Mouse (Mus musculus) CH12F3 (cell line): ENCODE results near the gene Kbtbd2.

Experiments
- in situ Hi-C: fragments of 300-500 bp; cut with MboI; formaldehyde crosslinking; loops from 2 replicates; pipeline ENCODE4 v1.14.3; 2020; ENCODE audit warnings: low sequenced_read_pairs

The Kbtbd2 gene

GRCm38 (mm10) chr6:56789336-56789735, 8.3 kb downstream of the Kbtbd2 start:
- in situ Hi-C loops = no loop called here

- in situ Hi-C loops = no loop called here
These were observed 9.9 kb downstream of the Kbtbd2 start for GRCm38 (mm10) chr6:56787668-56788067.

- in situ Hi-C loops = no loop called here
These were observed 12.5 kb downstream of the Kbtbd2 start for GRCm38 (mm10) chr6:56785068-56785467.

GRCm38 (mm10) chr6:56783561-56784272, 13.9 kb downstream of the Kbtbd2 start:
- in situ Hi-C loops = no loop called here

- in situ Hi-C loops = no loop called here
These were observed 18.0 kb downstream of the Kbtbd2 start for GRCm38 (mm10) chr6:56779636-56780035.

- in situ Hi-C loops = no loop called here
These were observed 21.8 kb downstream of the Kbtbd2 start for GRCm38 (mm10) chr6:56775816-56776215.

- in situ Hi-C loops = no loop called here
These were observed 31.9 kb downstream of the Kbtbd2 start for GRCm38 (mm10) chr6:56765696-56766095.

- in situ Hi-C loops = no loop called here
These were observed 32.3 kb downstream of the Kbtbd2 start for GRCm38 (mm10) chr6:56765265-56765664.

GRCm38 (mm10) chr6:56759324-56759723, 38.3 kb downstream of the Kbtbd2 start:
- in situ Hi-C loops = no loop called here

- in situ Hi-C loops = no loop called here
These were observed 41.5 kb downstream of the Kbtbd2 start for GRCm38 (mm10) chr6:56756117-56756516.

GRCm38 (mm10) chr6:56753719-56754118, 43.9 kb downstream of the Kbtbd2 start:
- in situ Hi-C loops = no loop called here

GRCm38 (mm10) chr6:56745950-56746543, 51.6 kb downstream of the Kbtbd2 start:
- in situ Hi-C loops = no loop called here

GRCm38 (mm10) chr6:56732545-56732944, 65.1 kb downstream of the Kbtbd2 start:
- in situ Hi-C loops = no loop called here
